Mouse (Mus musculus) kidney, postnatal 4 days (tissue): ENCODE data around the gene Trpm2.
"Not testable (repeated sequence)": the region's sequence is repeated elsewhere in the genome, so short reads cannot be mapped to it uniquely, and the experiment has no call there.

ENCODE experiments used
- DNase-seq, 2 experiments: peaks; one replicate each; pipeline ENCODE4 v3.0.0; 2021; ENCODE audit warnings: mixed read lengths in 2 of 2

Gene Trpm2

DNA sequence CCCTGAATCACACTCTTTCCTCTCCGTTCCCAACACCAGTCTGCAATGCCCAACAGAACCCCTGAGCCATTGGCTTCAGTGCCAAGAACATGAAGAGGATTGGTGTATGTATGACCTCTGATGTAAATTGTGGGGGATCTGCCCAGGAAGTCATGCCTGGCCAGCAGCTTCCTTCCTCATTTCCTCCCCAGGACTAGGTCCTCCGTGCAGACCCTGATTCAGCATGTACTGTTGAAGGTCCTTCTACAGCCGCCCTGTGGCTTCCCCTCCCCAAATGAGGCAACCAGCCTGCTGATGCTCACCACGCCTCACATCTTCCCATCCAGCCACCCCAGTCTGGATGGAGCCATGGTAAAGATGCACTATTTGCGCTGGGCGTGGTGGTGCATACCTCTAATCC, at the start of gene Trpm2:
Trpm2 (minus strand) TSS at position 83 of the 400 bp plus-strand sequence.
- no peak for DNase-seq

DNA sequence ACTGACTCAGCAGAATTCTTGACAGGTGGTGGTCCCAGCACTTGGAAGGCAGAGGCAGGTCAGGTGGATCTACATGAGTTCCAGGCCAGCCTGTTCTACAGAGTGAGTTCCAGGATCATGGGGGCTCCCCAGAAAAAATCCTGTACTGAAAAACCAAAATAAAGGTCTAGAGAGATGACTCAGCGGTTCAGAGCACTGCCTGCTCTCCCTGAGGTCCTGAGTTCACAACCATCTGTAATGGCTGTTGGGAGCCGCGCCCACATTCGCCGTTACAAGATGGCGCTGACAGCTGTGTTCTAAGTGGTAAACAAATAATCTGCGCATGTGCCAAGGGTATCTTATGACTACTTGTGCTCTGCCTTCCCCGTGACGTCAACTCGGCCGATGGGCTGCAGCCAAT, 49.6 kb upstream of the Trpm2 start:
- DNase-seq = not testable (repeated sequence)

DNA sequence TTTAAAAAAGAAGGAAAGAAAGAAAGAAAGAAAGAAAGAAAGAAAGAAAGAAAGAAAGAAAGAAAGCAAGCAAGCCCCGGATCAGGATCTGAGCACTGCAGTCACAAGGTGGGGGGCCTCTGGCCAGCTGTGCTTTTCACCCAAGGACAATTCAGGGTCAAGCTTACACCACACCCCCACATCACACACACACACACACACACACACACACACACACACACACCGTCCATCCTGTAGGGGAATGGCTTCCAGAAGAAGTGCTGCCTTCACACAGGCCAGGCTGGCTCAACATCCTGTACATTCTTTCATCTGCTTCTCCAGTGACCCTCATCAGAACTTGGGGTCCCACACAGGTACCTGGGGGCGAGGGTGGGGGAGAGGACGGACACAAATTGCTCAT, 48.9 kb upstream of the Trpm2 start:
- DNase-seq = peak in 1 of 2 experiments; percentile 9

DNA sequence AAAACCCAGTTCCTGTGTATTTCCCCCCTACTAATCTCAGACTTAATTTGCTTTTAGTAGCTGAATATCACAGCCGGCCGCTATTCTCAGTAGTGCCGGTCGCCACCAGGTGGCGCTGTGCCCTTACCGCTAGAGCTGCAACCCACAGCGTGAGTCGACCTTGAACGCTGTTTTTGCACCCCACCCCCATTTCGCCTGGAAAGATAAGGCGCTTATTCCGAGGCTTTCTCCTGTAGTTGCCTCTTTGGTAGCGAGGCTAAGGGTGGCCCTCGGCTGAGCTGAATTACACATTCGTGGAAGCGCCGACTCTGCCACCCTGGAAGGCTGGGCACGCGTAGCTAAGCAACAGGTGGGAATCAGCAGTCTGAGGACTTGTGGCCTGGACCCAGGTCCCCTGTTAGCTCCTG, 48.4 kb upstream of the Trpm2 start:
- DNase-seq = peak; percentile 91 to 92

DNA sequence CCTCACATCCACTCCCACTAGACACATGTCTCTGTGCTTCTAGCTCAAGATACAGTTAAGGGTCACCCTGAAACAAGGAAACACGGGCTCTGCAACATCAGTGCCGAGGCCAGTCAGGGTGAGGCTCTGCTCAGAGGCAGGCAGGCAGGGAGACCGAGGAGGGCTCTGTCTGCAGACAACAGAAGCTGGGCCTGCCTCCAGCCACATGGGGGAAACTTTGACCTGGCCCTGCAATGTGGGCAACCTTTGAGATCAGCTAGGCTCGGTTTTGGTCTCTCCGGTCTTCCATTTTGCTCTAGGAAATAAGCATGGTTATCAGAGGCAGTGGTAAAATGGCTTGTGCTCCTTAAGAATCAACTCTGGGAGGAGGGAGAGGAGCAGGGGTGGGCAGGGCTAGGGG, 46.0 kb upstream of the Trpm2 start:
- DNase-seq = peak in 1 of 2 experiments; percentile 12

DNA sequence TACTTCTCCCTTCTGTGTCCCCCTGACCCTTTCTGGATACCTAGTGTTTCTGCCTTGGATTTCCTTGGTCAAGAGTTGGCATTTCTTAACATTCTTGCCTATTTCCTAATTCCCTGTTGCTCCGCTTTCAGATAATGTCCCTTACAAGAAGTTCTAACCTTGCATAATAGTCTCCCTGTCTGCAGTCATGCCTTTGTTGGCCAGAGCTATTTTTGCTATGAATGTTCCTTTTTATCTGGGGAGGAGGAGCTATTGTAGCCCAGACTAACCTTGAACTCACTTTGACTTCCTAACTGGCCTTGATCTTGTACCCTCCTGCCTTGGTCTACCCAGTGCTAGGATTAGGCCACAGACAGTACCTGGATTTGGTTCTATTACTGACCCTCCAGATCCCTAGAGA, 45.1 kb upstream of the Trpm2 start:
- DNase-seq = no peak

DNA sequence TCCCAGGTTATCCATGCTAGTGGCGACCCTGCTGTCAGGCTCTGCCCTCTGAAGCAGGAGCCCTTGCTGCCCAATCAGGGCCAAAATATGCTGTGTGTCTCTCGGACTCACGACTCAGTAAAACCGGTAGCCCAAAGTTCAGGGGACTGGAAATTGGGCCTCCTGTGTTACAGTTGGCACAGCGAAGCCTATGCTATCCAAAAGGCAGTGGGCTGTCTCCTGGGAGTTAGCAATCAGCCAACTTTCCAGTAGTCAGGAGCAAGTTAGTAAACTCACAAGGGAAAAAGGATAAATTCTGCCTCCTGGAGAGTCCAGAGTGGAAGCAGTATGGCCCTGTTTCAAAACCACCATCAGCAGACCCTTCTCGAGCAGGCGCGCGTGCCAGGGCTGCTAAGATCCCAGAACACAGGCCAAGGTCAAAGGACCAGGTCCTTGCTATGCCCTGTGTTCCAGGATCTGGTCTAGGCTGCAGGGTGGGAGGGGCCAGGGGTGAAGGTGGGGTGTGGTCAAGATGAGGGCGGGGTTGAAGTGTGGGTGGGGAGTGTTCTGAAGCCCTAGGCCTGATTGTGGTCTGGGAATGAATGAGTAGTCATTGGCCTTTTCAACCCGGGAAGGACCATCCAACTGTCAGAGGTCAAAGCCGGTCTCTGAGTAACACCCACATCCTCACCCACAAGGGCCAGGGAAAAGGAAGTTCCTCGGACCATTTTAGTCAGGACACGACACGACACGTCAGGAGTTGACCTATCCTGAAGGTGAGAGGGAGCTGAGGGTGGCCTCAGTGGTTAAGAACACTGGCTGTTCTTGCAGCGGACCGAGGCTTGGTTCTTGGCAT, 42.5 kb upstream of the Trpm2 start:
- DNase-seq = no peak

DNA sequence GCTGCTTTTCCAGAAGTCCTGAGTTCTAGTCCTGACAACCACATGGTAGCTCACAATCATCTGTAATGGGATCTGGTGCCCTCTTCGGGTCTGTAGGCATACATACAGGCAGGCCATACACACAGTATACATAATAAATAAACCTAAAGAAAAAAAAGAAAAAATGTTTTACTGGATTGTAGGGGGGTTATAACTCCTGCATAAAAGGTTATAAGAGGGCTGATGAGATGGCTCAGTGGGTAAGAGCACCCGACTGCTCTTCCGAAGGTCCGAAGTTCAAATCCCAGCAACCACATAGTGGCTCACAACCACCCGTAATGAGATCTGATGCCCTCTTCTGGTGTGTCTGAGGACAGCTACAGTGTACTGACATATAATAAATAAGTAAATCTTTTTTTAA, 40.8 kb upstream of the Trpm2 start:
- DNase-seq = not testable (repeated sequence)

DNA sequence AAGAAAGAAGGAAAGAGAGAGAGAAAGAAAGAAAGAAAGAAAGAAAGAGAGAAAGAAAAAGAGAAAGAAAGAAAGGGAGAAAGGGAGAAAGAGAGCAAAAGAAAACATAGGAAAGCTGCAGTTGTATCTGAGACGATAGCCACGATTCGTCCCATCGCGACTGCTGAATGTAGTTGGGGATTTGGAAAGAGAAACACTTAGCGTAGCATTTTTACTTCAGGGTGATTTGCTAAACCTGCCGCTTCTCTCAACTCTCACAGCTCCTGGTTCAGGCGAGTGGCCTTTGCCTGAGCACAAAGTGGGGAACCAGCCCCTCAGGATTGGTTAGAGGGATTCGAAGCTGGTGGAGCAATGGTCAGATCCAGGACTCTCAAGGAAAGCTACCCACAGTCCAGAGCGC, 40.0 kb upstream of the Trpm2 start:
- no peak for DNase-seq

DNA sequence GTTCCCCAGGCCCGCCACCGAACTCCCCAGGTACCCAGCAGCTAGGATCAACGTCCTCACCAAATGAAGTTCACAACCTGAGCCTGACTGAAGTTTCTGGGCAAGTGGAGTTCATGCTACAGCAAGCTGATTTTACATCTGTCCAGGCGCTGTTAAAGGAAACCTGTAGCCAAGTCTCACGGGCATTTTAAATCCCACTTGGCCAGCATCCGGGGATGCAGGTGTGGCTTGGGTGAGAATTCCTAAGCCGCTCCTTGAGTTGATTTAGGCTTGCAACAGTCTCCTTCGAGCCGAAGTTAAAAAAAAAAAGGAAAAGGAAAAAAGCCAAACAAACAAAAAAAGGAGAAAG, 39.6 kb upstream of the Trpm2 start, which contains the start of gene Pfkl:
Pfkl (minus strand) TSS at position 139 of the 349 bp plus-strand sequence.
- no peak for DNase-seq

DNA sequence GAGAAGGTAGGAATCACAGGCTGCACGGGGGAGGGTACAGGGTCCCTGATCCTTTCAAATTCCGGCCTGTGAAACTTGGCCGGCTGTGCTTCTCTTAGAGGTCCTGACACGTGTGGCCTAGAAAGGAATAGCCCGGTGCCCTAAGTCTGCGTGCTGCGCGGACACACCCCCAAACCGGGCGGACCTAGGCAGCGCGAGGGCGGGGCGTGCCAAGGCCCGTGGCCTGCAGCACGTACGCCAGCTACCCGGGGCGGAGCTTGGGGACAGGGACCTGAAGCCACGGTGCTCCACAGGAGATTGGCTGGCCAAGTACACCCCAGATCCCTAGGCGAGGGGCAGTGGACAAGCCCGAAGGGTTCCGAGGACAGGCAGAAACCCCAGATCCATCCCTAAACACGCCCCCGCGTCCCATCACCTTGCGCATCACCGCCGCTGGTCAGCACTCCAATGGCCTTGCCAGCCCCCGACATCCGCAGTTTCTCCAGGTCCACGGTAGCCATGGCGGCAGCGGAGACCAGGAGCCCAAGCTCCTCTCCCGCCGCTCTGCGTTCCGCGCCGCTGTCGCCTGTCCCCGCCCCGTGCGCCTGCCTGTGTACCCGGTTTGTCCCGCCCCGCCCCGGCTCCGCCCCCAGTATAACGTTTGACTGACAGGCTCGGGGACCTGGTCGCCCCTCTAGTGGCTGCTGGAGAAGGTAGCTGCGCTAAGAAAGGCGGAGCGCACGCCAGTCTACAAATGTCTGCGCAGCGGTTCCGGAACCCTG, 39.0 kb upstream of the Trpm2 start:
- peak; percentile 98 to 99 for DNase-seq

DNA sequence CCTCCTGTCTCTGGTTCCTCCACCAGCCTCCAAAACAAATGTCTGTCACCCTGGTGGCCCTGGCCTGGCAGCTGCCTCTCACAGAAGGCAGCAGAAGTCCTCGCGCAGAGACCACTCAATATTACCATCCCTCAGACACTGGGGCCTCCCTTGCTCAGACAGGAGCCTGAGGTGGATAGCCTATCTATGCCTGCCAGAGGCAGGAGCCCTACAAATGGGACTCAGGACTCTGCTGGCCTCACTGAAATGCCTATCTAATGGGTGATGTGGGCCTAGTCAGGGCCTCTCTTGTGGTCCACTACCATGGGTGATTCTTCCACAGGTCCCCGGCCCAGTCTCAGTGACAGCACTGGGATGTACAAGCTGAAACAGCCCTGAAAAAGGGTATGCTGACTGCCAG, 37.8 kb upstream of the Trpm2 start:
- DNase-seq = no peak

DNA sequence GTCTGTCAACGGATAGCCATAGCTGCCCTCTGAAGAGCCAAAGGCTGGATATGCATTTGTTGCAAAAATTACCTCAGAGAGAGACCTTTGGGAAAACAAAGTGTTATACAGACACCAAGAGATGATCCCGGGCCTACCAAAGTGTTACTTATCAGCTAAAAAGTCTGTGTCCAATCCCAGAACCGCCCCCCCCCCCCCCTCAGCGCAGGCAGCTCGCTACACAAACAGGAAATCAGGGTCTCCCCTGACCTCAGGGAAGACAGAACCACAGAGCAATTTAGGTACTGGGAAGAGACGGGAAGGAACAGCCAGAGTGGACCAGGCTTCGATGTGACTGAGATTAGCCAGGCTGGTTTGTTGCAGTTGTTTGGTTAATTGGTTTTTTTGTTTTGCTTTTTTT, 36.8 kb upstream of the Trpm2 start:
- no peak for DNase-seq

DNA sequence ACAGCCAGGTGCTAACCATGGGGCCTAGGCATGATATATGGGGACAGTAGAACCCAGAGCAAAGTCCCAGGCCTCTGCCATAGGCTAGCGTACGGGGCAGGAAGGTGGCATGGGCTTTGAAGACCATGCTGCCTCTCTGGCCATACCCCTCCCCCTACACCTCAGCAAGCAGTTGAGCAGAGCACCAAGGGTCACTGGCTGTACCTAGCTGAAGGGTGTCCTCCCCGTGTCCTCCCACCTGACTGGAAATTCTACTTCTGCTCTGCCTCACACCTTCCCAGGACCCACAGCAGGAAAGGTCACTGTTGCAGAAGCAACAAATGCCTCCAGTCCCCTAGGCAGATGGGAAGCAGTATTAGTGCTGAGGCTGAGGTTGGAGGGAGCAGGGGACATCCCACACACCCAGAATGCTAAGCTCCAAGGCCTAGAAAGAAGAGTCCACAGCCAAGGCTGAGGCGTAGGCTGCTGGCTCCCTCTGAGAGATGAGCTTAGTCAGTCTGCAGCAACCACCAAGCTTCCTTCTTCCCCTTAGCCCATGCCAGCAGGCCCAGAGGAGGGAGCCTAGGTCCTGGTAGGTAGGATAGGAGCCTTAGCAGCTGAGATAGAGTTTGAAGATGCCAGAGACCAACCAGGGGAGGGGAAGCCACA, 35.6 kb upstream of the Trpm2 start:
- DNase-seq = peak in 1 of 2 experiments; percentile 33

DNA sequence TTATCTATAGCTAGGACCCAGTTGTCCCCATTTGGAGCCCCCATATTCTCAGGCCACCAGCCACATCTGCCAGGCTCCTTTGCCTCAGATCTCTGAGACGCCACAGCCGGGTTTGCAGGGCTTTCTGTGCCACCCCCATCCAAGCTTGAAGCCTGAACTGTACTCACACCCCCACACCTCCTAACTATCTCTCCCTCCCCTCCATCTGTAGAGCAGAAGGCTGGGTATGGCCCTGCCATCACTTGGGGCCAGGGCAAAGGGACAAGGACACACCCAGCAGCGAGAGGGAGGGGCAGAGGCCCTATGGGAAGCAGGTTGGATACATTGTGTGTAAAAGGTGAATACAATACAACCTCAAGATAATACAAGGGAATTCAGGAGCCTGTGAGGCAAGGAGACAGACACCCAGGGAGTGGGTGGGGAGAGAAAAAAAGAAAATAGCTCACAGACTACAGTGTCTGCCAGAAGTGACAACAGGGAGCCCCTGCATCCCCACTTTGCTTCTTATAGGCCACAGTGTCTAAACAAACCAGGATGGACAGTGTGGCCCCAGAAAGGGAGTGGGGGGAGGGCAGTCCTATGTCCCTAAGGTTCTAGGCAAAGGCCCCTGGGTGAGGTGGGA, 34.2 kb upstream of the Trpm2 start:
- DNase-seq = no peak

DNA sequence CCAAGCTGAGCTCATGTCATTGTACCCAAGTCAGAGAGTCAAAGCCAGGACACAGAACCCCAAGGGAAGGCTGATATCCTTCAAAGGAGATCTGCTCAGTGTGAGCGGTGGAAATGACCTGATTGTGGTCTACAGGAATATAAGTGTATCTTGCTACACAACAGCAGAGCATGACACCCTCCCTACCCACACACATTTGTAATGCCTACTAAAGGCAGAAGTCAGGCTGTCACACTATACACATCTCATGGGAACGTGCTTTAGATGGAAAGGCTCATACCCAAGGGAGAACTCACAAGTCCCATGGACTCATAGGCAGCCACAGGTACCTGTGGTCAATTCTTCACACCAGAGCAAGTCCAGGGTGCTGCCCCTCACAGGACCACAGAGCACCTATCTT, 32.0 kb upstream of the Trpm2 start:
- DNase-seq = no peak

DNA sequence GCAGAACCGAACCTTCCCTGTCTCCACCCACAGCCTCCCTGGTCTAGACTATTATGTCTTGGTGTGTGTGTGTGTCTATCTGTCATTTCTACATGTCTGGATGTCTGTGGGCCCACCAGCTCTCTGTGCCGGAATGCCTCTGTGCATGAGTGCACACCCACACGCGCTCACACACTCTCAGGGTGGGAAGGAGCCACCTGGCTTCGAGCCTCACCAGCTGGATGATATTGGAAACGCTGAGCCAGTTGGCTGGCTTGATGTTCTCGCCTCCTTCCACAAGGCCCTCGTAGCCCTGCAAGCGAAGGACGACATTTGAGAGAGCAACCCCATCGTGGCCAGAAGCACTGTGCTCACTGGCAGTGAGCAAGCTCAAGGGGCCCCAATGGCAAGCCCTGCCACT, 31.4 kb upstream of the Trpm2 start:
- no peak for DNase-seq

DNA sequence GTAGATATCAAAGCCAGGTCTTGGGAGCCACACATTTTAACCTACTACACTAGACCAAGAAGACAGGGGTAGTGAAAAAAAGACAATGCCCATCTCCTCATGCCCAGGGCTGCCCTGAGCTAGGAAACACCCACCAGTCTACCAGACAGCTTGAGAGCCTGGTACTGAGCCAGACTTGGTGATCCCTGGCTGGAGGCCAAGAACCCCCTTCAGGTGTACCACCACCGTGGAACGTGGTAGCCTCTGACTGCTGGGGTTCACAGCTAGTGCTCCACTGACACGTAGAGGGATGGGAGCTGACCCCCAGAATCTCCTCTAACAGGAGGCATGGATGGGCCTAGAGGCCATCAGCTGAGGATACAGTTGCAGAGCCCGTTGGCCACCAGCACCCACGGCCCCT, 29.8 kb upstream of the Trpm2 start:
- no peak for DNase-seq

DNA sequence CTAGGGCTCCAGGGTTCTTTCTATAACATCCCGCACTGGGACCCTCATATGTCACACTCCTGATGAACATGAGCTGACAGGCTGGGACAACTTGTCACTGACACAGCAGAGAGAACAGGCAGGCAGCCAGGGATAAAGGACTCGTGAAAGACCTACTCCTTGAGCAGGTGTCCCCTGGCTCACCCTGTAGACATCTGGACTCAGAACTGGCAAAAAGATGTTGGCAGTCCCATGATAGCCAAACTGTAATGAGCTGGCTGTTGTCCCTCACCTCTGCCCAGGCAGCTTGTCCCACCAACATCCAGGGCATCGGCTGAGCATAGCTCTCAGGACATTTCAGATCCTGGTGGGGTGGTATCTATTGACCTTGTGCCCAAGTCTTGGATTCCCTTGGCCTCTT, 25.3 kb upstream of the Trpm2 start:
- DNase-seq = no peak

DNA sequence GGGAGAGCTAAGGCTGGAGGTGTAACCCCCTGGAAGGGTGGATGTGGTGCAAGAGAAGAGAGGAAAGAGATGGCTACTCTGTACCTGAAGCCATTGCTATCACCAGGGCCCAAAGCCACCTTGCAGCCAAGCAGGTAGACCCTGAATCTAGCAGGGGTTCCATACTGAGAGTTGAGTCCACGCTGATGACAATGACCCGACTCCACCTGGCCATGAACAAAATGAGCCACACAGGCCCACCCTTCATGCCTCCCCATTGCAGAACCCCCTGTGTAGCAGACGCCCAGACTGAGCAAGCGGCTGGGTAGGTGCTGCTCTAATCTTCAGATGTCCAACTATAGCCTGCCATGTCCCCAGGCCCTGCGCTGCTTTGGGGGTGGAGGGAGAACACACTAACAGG, 15.4 kb upstream of the Trpm2 start:
- no peak for DNase-seq

DNA sequence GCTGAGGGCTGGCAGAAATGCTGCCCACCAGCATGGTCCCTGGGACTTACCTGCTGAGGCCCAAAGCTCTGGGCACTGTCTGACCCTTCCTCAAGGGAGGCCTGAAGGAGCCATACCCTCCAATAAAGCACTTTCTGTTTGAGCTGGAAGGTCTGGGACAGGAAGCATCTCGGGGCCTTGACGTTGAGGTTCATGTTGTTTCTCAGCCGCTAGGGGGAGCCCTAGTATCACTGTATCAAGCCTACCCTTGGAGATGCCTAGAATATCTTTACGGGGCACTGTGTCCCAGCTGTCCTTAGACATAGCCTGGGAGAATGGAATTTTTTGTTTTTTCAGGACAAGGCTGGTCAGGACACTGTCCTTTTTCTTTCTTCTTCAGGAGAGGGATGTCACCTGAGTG, 14.3 kb upstream of the Trpm2 start:
- peak; percentile 72 to 81 for DNase-seq

DNA sequence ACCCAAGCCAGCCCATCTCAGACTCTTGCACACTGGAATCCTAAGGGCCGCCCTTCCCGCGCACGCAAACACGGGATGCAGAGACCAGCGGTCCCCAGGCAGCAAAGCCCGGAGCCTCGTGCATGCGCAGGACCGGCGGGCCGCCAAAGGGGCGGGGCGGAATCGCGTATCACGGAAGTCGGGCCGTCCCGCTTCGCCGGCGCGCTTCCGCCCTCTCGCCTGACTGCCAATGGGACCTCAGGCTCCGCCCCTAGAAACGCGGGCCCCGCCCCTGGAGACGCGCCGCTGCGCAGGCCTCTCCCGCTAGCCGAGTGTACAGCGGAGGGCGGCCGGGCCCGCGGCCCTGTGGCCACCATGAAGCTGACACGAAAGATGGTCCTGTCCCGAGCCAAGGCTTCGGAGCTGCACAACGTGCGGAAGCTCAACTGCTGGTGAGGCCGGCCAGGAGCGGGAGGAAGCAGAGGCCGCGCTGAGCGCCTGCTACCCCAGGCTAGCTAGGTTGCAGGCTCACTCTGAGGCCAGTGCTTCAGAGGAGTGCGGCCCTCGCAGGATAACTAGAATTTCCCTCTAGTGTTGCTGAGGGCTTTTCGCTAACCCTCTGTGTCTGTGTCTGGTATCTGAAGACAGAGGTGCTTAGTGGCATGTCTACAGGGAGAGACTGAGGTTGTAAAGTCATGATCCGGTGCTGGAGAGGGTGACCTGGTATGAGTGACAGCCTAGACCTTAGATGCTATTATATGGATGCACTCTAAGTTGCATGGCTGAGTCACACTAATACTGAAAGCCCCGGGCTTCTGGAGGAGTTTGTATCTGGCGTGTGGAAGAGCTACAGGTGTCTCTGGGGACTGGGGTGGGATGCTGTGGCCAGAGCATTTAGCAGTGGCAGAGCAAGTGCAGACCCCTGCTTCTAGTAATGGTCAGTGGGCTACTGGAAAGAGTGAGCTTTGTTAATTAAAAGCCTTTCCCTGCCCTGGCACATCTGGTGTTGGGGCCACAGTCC, 8.3 kb upstream of the Trpm2 start, which contains the start of gene 1810043G02Rik:
1810043G02Rik (plus strand) TSS at position 174 of the 1,000 bp plus-strand sequence.
- DNase-seq = peak; percentile 100
